Mouse (Mus musculus) olfactory bulb, adult 2 months (tissue): ENCODE measurements around the gene Tdrd3.

ENCODE experiments used
- CTCF ChIP-seq: fragments of 200-500 bp; IDR thresholded peaks from 2 replicates; pipeline ENCODE4 v1.5.1; 2012; ENCODE audit warnings: low read depth, mild to moderate bottlenecking, low read length, moderate library complexity; ENCODE audit not compliant: insufficient read depth
- POLR2A ChIP-seq: fragments of 200-500 bp; IDR thresholded peaks from 2 replicates; pipeline ENCODE4 v1.6.1; 2012; ENCODE audit warnings: mild to moderate bottlenecking, low read depth, low read length, moderate library complexity; ENCODE audit not compliant: insufficient read depth

- TF ChIP-seq CTCF (no peak), POLR2A (no peak)
Measured at GRCm38 (mm10) chr14:87464655-87465054, 48.2 kb downstream of the Tdrd3 start.
